Mouse (Mus musculus): ENCODE results near the gene Tmem234.
"Not testable (repeated sequence)": the region's sequence is repeated elsewhere in the genome, so short reads cannot be mapped to it uniquely, and the experiment has no call there.

Gene Tmem234

DNA sequence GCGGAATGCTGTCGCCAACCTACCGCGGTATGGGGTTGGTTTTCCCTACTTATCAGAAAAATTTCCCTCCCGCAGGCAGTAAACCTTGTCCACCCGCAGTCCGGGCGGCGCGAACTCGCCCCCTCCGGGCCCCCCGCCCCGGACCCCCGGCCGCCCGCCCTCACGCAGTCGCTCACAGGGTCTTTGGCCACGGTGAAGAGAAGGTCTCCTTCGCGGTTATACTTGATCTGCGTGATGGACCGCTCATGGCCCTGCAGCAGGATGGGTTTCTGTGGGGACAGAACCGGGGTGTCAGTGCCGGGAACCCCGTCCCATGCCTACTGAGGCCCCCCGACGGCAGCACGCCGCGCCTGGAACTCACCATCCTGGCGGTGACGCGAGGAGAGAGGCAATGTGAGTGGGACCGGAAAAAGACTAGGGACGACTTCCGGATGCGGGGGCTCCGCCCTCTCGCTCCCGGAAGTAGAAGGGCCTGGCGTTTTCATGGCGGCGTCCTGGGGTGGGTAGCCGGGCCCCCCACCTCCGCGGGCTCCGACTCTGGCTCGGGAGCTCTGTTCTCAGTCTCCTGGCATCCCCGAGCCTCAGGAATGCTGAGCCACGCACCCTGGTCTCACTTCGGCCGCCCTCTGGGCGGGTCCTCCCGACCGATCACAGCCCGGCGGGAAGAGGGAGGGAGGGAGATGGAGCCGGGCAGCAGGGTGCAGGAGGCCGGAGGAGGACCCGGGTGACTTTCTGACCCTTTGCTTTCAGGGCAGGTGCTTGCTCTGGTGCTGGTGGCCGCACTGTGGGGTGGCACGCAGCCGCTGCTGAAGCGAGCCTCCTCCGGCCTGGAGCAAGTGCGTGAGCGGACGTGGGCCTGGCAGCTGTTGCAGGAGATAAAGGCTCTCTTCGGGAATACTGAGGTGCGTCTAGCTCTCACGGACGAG, at the start of gene Tmem234, which contains the start of gene Eif3i:
TSS of gene Tmem234 (plus strand) at position 436 of the 926 bp plus-strand sequence.
TSS of gene Eif3i (minus strand) at position 416 of the 926 bp plus-strand sequence.
- DNase-seq, result peak; percentile 84

GRCm38 (mm10) chr4:129554512-129554911, 46.0 kb upstream of the Tmem234 start:
- DNase-seq, result not testable (repeated sequence)

DNA sequence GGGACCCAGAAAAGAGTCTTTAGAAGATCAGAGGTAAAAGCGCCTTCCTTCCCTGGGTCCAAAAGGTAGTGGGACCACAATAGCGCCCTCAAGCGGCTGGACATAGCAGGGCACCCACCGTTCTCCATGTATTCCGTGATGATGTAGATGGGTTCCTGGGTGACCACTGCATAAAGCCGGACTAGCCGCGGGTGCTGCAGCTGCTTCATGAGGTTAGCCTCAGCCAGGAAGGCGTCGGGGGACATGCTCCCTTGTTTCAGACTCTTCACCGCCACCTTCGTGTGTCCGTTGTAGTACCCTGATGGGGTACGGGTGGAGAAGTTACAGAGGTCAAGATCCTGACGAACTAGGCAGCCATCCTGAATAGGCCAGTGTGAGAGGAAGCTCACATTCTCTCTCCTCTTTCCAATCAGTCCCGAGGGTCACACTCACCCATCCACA, 45.0 kb upstream of the Tmem234 start:
- peak; percentile 46 for DNase-seq

GRCm38 (mm10) chr4:129555862-129556531, 44.5 kb upstream of the Tmem234 start:
- DNase-seq, result peak; percentile 31

DNA sequence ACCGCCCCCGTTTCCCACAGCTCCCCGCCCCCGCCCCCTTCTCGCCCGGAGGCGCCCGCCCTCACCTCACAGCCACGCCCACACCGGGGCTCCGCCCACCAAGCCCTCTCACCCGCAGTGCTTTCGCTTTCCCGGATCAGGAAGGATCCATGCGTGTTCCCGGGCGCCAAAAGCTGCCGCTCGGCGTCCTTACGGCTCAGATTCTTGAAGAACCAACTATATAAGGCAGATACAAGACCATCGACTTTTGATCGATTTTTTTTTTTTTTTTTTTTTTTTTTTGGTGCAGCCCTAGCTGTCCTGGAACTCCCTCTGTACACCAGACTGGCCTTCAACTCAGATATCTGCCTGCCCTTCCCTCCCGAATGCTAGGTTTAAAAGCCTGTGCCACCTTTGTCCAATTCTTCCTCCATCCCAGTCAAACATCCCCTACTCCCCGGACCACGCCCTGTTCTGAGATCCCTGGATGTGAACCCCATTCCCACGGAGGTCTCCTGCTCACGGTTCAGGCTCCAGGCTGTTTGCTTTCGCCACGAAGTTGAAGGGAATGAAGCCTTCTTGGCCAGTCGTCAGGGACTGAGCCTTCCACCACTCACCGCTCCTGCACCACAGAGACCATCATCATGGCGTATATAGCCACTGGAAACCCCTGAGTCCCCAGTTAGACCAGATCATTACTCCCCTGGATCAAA, 43.8 kb upstream of the Tmem234 start:
- peak; percentile 86 for DNase-seq

- DNase-seq, result no peak
Measured at GRCm38 (mm10) chr4:129557256-129557808, 43.1 kb upstream of the Tmem234 start.

DNA sequence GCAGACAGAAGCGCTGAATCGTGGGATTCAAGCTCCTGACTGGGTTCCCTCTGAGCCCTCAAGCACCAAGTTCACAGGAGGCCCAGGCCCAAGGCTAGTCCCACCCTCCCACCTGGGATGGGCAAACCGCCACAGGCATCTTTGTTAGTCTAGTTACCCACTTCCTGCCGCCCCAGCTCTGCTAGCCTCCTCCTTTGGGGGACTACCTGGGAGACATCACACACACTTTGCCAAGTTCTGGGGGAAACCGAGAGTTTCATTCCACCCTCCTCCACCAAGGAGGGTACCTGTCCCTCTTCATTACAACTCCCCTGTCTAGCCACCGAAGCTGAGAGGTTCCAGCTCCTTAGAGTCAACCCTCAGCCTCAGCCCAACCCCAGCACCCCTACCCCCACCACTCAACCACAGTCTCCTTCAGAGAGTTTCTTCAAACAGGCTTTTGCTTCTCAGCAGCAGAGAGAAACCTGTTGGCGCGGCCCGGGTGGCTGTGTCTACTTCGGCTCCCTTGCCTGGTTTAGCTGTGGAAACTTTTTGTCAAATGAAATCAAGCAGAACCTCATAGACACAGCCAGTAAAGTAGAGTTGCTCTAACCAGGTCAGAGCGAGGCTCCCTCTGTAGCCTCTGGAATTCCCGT, 42.0 kb upstream of the Tmem234 start:
- no peak for DNase-seq

- no peak for DNase-seq
Measured at GRCm38 (mm10) chr4:129561184-129561583, 39.3 kb upstream of the Tmem234 start.

- no peak for DNase-seq
Measured at GRCm38 (mm10) chr4:129563718-129564117, 36.8 kb upstream of the Tmem234 start.

DNA sequence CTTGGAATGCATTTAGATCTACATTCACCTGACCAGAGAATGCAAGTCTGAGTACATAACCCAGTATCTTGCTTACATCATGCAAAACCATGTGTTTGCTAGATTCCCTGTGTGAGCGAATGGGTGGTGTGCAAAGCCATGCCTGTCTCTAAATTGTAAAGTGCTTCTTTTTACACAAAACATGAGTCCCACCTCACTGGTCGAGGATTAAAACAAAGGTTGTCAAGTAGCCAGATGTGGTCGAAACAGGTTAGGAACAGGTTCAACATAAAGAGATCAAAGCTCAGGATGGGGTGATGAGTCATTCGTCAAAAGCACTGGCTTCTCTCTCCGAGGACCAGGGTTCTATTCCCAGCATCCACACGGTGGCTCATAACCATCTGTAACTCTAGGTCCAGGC, 35.3 kb upstream of the Tmem234 start:
- DNase-seq, result no peak

- DNase-seq, result no peak
Measured at GRCm38 (mm10) chr4:129568366-129568765, 32.1 kb upstream of the Tmem234 start.

DNA sequence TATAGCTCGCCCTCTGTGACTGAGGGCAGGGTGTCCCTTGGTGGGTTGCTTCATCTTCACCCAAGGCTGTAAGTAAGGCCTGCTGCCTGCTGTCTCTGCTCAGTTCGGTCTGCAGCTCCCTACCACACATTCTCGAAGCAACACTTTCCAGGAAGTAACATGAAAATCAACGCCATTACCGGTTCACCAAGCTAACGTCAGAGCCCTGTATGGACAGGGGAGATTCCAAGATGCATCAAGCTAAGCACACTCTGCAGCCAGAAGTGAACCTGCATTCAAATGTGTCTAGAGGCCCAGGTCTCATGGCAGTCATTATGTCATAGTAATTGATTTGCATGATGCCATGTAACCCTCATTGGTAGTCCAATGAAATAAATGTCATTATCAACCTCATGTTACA, 30.4 kb upstream of the Tmem234 start:
- DNase-seq, result no peak

GRCm38 (mm10) chr4:129571551-129572084, 28.9 kb upstream of the Tmem234 start:
- DNase-seq, result no peak

- no peak for DNase-seq
Measured at GRCm38 (mm10) chr4:129572236-129573092, 28.0 kb upstream of the Tmem234 start.

DNA sequence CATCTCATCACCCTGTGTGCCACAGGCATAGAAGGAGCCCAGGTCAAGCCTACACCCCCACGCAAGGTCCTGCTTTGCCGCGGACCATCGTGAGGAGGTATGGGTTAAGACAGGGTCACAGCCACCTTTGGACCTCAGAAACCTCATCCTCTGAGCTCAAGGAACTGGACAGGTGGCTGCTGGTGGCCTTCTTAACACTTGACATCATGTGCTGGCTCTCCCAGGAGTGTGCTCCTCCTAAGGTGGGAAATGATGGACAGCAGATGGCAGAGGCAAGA, 27.4 kb upstream of the Tmem234 start:
- DNase-seq, result no peak

DNA sequence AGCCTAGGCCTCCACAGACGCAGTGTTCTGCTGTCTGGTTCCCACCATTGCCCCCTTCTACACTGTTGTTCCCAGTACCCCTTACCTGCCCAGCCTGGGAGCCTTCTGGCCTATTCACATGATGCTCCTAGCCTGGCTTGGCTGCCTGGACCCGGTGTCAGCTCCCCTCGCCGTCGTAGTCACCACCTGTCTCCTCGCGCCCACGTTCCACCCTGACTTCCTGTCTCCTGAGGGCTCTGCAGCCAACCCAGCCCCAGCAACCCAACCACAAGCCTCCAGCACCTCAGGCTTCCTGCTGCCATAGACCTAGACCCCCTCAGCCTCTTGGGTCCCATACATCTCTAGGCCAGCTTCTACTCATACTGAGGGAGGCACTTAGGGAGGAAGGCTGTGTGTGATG, 27.0 kb upstream of the Tmem234 start, which contains the start of gene Lck:
TSS of gene Lck (minus strand) at position 212 of the 400 bp plus-strand sequence.
- DNase-seq, result no peak

GRCm38 (mm10) chr4:129575171-129575844, 25.2 kb upstream of the Tmem234 start:
- peak; percentile 39 for DNase-seq

DNA sequence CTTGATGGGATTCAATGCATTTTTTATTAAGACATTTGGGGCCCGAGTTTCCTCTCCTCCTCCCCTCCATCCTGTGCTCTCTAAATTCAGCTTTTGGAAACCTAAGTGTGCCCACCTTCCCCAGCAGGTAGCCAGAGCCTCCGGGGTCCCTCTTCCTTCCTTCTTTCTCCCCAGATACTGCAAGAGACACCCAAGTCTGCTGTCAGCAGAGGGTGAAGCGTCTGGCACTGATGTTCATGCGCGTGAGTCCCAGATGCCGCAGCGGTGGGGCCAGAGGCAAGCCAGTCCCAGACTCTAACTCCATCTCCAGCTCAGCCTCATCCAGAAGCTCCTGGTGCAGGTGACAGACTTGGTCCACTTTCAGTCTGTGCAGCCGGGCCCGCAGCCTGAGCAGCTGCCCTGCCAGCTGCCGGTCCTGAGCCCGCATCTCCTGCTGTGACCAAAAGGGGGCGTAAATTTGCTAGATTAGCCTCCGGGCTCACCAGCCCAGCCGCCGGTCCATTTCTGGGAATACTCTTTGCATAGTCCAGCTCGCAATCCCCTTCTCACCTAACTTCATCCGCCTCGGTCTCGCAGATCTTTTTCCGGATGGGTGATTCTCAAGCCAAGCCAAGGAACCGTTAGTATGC, 23.5 kb upstream of the Tmem234 start:
- DNase-seq, result peak; percentile 44

DNA sequence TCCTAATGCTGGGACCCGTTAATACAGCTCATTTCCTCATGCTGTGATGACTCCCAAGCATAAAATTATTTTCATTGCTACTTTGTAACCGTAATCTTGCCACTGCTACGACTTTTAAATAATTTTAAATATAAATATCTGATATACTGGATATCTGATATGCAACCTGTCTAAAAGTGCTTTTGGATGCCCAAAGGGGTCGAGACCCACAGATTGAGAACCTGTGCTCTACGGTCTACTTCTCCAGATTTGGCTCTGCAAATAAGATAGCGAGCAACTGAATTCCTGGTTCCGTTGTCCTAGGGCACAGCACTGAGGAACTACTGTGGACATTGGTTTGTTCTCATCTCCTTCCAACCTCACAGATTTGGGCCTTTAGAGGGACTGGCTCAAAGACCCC, 22.8 kb upstream of the Tmem234 start:
- DNase-seq, result no peak

GRCm38 (mm10) chr4:129578466-129578865, 22.0 kb upstream of the Tmem234 start, which contains the start of gene Fam167b:
Gene Fam167b, minus strand, starts transcription at chr4:129578549.
- DNase-seq, result peak; percentile 68
